Mouse (Mus musculus) embryo, embryonic 9.5 days (tissue): ENCODE data around the gene Gm15293.
"Not testable (repeated sequence)": the region's sequence is repeated elsewhere in the genome, so short reads cannot be mapped to it uniquely, and the experiment has no call there.

Experiments
- DNase-seq: peaks from one replicate; pipeline ENCODE4 v3.0.0-alpha.2; 2017; ENCODE audit errors: extremely low spot score

The Gm15293 gene

DNA sequence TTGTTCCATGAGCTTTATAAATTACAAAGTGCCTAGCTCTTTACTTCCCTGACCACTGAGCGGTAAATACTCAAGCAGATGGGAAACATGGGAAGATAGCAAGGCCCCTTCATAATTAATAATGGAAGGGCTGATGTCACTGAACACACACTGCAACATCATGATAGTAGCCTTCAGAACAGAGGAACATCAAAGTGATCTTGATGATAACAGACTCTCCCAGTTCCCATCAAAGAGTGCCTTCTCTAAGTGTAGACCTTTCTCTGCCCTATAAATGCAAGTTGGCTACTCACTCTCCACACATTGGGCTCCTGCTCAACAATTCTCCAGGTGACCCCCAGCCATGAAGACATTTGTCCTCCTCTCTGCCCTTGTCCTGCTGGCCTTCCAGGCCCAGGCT is at the start of gene Gm15293:
Gene Gm15293, plus strand, starts transcription at position 301 of the 400 bp plus-strand sequence.
- DNase-seq, result not testable (repeated sequence)

- DNase-seq, result not testable (repeated sequence)
Measured at GRCm38 (mm10) chr8:21161977-21162376, 39.4 kb upstream of the Gm15293 start, which contains the start of gene Defa22. Gene Defa22, plus strand, starts transcription at chr8:21162277.

GRCm38 (mm10) chr8:21191314-21191713 is 10.0 kb upstream of the Gm15293 start, which contains the start of gene Defa31:
Gene Defa31, plus strand, starts transcription at chr8:21191614.
- not testable (repeated sequence) for DNase-seq
